Mouse (Mus musculus): Measurements from ENCODE around the gene Spout1. TPM values are rescaled to one million over a fixed set of nuclear protein-coding genes. Genes with fewer than 3 reads are reported as not detected.

Gene Spout1
- polyA plus RNA-seq (2014; fragmentation: Nextera tagmentation; extraction: Ambion mirVana): 24.7 and 28.0 TPM in 2 replicates

- Histone ChIP-seq H3K9me3 (ENCODE audit: control insufficient read depth, low read length) (no peaks in the 10 kb centered on the region), H3K4me2 (ENCODE audit: low read length) (peak within 1 kb of the TSS; percentile 88), H3K27ac (replicated peaks in 1 of 2; ENCODE audit: control insufficient read depth in 1 of 2, insufficient read depth in 1 of 2, low read depth in 2 of 2, low read length in 2 of 2) (no peak within 1 kb of the TSS), H3K9ac (ENCODE audit: low read length) (peak within 1 kb of the TSS; percentile 81), H3K27me3 (ENCODE audit: control insufficient read depth, insufficient read depth, low read length) (no peaks in the 10 kb centered on the region), H3K36me3 (ENCODE audit: control insufficient read depth, insufficient read depth, low read length) (peaks cover 40% of the 10 kb centered on the region), H3K4me1 (ENCODE audit: control insufficient read depth in 2 of 2, insufficient read depth in 2 of 2, low read length in 2 of 2) (peaks cover 5 to 7% of the 10 kb centered on the region in 2 experiments; a peak in 2 of 4 replicates), H3K4me3 (ENCODE audit: control insufficient read depth in 1 of 2, insufficient read depth in 1 of 2, low read depth in 1 of 2, low read length in 2 of 2) (peak within 1 kb of the TSS; percentile 67 to 83)
- peak; percentile 93 for ATAC-seq (ENCODE audit: insufficient number of reproducible peaks, insufficient read depth, low FRiP score, low read depth)
- 3% methylated on average over 54 of the region's 54 CpGs for WGBS
These were observed at the start of gene Spout1 for GRCm38 (mm10) chr2:30177700-30178675. Gene Spout1 (minus strand): TSS chr2:30178459.

GRCm38 (mm10) chr2:30216293-30216692 is 38.0 kb upstream of the Spout1 start:
- Histone ChIP-seq H3K4me1 (ENCODE audit: control insufficient read depth in 2 of 2, insufficient read depth in 2 of 2, low read length in 2 of 2) (no peaks in the 10 kb centered on the region), H3K9ac (ENCODE audit: low read length) (no peak overlapping the region), H3K4me3 (ENCODE audit: control insufficient read depth in 1 of 2, insufficient read depth in 1 of 2, low read depth in 1 of 2, low read length in 2 of 2) (no peak overlapping the region), H3K4me2 (ENCODE audit: low read length) (no peak overlapping the region), H3K27ac (replicated peaks in 1 of 2; ENCODE audit: control insufficient read depth in 1 of 2, insufficient read depth in 1 of 2, low read depth in 2 of 2, low read length in 2 of 2) (no peak overlapping the region), H3K9me3 (ENCODE audit: control insufficient read depth, low read length) (no peaks in the 10 kb centered on the region), H3K36me3 (ENCODE audit: control insufficient read depth, insufficient read depth, low read length) (no peaks in the 10 kb centered on the region), H3K27me3 (ENCODE audit: control insufficient read depth, insufficient read depth, low read length) (no peaks in the 10 kb centered on the region)
- no peak for ATAC-seq (ENCODE audit: insufficient number of reproducible peaks, insufficient read depth, low FRiP score, low read depth)
- 85% methylated on average over 5 of the region's 5 CpGs for WGBS

GRCm38 (mm10) chr2:30215493-30215892 is 37.2 kb upstream of the Spout1 start:
- Histone ChIP-seq H3K36me3 (ENCODE audit: control insufficient read depth, insufficient read depth, low read length) (no peaks in the 10 kb centered on the region), H3K4me2 (ENCODE audit: low read length) (no peak overlapping the region), H3K9ac (ENCODE audit: low read length) (no peak overlapping the region), H3K4me3 (ENCODE audit: control insufficient read depth in 1 of 2, insufficient read depth in 1 of 2, low read depth in 1 of 2, low read length in 2 of 2) (no peak overlapping the region), H3K27ac (replicated peaks in 1 of 2; ENCODE audit: control insufficient read depth in 1 of 2, insufficient read depth in 1 of 2, low read depth in 2 of 2, low read length in 2 of 2) (no peak overlapping the region), H3K4me1 (ENCODE audit: control insufficient read depth in 2 of 2, insufficient read depth in 2 of 2, low read length in 2 of 2) (no peaks in the 10 kb centered on the region), H3K9me3 (ENCODE audit: control insufficient read depth, low read length) (no peaks in the 10 kb centered on the region), H3K27me3 (ENCODE audit: control insufficient read depth, insufficient read depth, low read length) (no peaks in the 10 kb centered on the region)
- ATAC-seq (ENCODE audit: insufficient number of reproducible peaks, insufficient read depth, low FRiP score, low read depth): no peak
- WGBS: 67% methylated on average over 6 of the region's 6 CpGs

GRCm38 (mm10) chr2:30214745-30215144 is 36.5 kb upstream of the Spout1 start:
- WGBS: 78% methylated on average over 3 of the region's 3 CpGs
- ATAC-seq (ENCODE audit: insufficient number of reproducible peaks, insufficient read depth, low FRiP score, low read depth): no peak
- H3K4me1 ChIP-seq (ENCODE audit: control insufficient read depth in 2 of 2, insufficient read depth in 2 of 2, low read length in 2 of 2): no peaks in the 10 kb centered on the region

GRCm38 (mm10) chr2:30212951-30213350 is 34.7 kb upstream of the Spout1 start:
- Histone ChIP-seq H3K4me2 (ENCODE audit: low read length) (no peak overlapping the region), H3K9me3 (ENCODE audit: control insufficient read depth, low read length) (no peaks in the 10 kb centered on the region), H3K27me3 (ENCODE audit: control insufficient read depth, insufficient read depth, low read length) (no peaks in the 10 kb centered on the region), H3K9ac (ENCODE audit: low read length) (no peak overlapping the region), H3K4me3 (ENCODE audit: control insufficient read depth in 1 of 2, insufficient read depth in 1 of 2, low read depth in 1 of 2, low read length in 2 of 2) (no peak overlapping the region), H3K36me3 (ENCODE audit: control insufficient read depth, insufficient read depth, low read length) (no peaks in the 10 kb centered on the region), H3K4me1 (ENCODE audit: control insufficient read depth in 2 of 2, insufficient read depth in 2 of 2, low read length in 2 of 2) (no peaks in the 10 kb centered on the region), H3K27ac (replicated peaks in 1 of 2; ENCODE audit: control insufficient read depth in 1 of 2, insufficient read depth in 1 of 2, low read depth in 2 of 2, low read length in 2 of 2) (no peak overlapping the region)
- ATAC-seq (ENCODE audit: insufficient number of reproducible peaks, insufficient read depth, low FRiP score, low read depth): no peak
- 50% methylated on average over 1 of the region's 1 CpGs for WGBS

More at GRCm38 (mm10) chr2:30214745-30215144, 36.5 kb upstream of the Spout1 start:
- Histone ChIP-seq H3K36me3 (ENCODE audit: control insufficient read depth, insufficient read depth, low read length) (no peaks in the 10 kb centered on the region), H3K4me2 (ENCODE audit: low read length) (no peak overlapping the region), H3K9me3 (ENCODE audit: control insufficient read depth, low read length) (no peaks in the 10 kb centered on the region), H3K27me3 (ENCODE audit: control insufficient read depth, insufficient read depth, low read length) (no peaks in the 10 kb centered on the region), H3K9ac (ENCODE audit: low read length) (no peak overlapping the region), H3K4me3 (ENCODE audit: control insufficient read depth in 1 of 2, insufficient read depth in 1 of 2, low read depth in 1 of 2, low read length in 2 of 2) (no peak overlapping the region), H3K27ac (replicated peaks in 1 of 2; ENCODE audit: control insufficient read depth in 1 of 2, insufficient read depth in 1 of 2, low read depth in 2 of 2, low read length in 2 of 2) (no peak overlapping the region)

- no peaks in the 10 kb centered on the region for H3K4me1 ChIP-seq (ENCODE audit: control insufficient read depth in 2 of 2, insufficient read depth in 2 of 2, low read length in 2 of 2)
- no peaks in the 10 kb centered on the region for H3K9me3 ChIP-seq (ENCODE audit: control insufficient read depth, low read length)
- H3K27me3 ChIP-seq (ENCODE audit: control insufficient read depth, insufficient read depth, low read length): no peaks in the 10 kb centered on the region
- no peak overlapping the region for H3K27ac ChIP-seq (replicated peaks in 1 of 2; ENCODE audit: control insufficient read depth in 1 of 2, insufficient read depth in 1 of 2, low read depth in 2 of 2, low read length in 2 of 2)
- no peak for ATAC-seq (ENCODE audit: insufficient number of reproducible peaks, insufficient read depth, low FRiP score, low read depth)
- no peak overlapping the region for H3K9ac ChIP-seq (ENCODE audit: low read length)
- H3K4me3 ChIP-seq (ENCODE audit: control insufficient read depth in 1 of 2, insufficient read depth in 1 of 2, low read depth in 1 of 2, low read length in 2 of 2): no peak overlapping the region
- no peak overlapping the region for H3K4me2 ChIP-seq (ENCODE audit: low read length)
- H3K36me3 ChIP-seq (ENCODE audit: control insufficient read depth, insufficient read depth, low read length): no peaks in the 10 kb centered on the region
- WGBS: 73% methylated on average over 4 of the region's 4 CpGs
These were observed 33.9 kb upstream of the Spout1 start for GRCm38 (mm10) chr2:30212169-30212545.

GRCm38 (mm10) chr2:30211408-30212168 is 33.3 kb upstream of the Spout1 start:
- Histone ChIP-seq H3K4me1 (ENCODE audit: control insufficient read depth in 2 of 2, insufficient read depth in 2 of 2, low read length in 2 of 2) (no peaks in the 10 kb centered on the region; a peak in 1 of 4 replicates), H3K4me3 (ENCODE audit: control insufficient read depth in 1 of 2, insufficient read depth in 1 of 2, low read depth in 1 of 2, low read length in 2 of 2) (no peak overlapping the region), H3K36me3 (ENCODE audit: control insufficient read depth, insufficient read depth, low read length) (no peaks in the 10 kb centered on the region), H3K27me3 (ENCODE audit: control insufficient read depth, insufficient read depth, low read length) (no peaks in the 10 kb centered on the region), H3K9me3 (ENCODE audit: control insufficient read depth, low read length) (no peaks in the 10 kb centered on the region), H3K4me2 (ENCODE audit: low read length) (no peak overlapping the region), H3K9ac (ENCODE audit: low read length) (no peak overlapping the region), H3K27ac (replicated peaks in 1 of 2; ENCODE audit: control insufficient read depth in 1 of 2, insufficient read depth in 1 of 2, low read depth in 2 of 2, low read length in 2 of 2) (no peak overlapping the region)
- WGBS: 58% methylated on average over 6 of the region's 6 CpGs
- no peak for ATAC-seq (ENCODE audit: insufficient number of reproducible peaks, insufficient read depth, low FRiP score, low read depth)

All from heart, embryonic 14.5 days (tissue).